ENCODE assay signal across 24 mouse cellular contexts in genomic region chr1:158666001-158666400, GRCm38 (mm10).
DNase-seq lines count a peak whose midpoint lies in the region; ATAC-seq and TF ChIP-seq lines count a peak whose summit lies in the region.
"Had no signal": no experiment of that assay in that cellular context is flagged by ENCODE, and none has a peak within 500 bp of the region (broad histone marks: within the 10 kb centered on the region; RNA-seq: fewer than 3 reads in every experiment).

No protein-coding gene starts in this region.

- H3K36me3 ChIP-seq in limb, embryonic 14.5 days (ENCODE audit: control insufficient read depth, insufficient read depth, low read length): no peaks in the 10 kb centered on the region
- no peaks in the 10 kb centered on the region for H3K36me3 ChIP-seq in limb, embryonic 10.5 days
- H3K36me3 ChIP-seq: embryonic facial prominence, embryonic 15.5 days had no signal

- no peaks in the 10 kb centered on the region for H3K27me3 ChIP-seq in limb, embryonic 14.5 days (ENCODE audit: control insufficient read depth, insufficient read depth, low read length)
- H3K27me3 ChIP-seq in limb, embryonic 10.5 days (ENCODE audit: low read depth, poor library complexity, severe bottlenecking): no peaks in the 10 kb centered on the region
- H3K27me3 ChIP-seq: embryonic facial prominence, embryonic 15.5 days; forebrain, embryonic 13.5 days; hindbrain, embryonic 12.5 days; hindbrain, embryonic 15.5 days had no signal

- H3K9me3 ChIP-seq in limb, embryonic 14.5 days (ENCODE audit: control insufficient read depth, low read length): no peaks in the 10 kb centered on the region
- no peaks in the 10 kb centered on the region for H3K9me3 ChIP-seq in limb, embryonic 10.5 days (replicated peaks)
- H3K9me3 ChIP-seq: embryonic facial prominence, embryonic 15.5 days; forebrain, embryonic 10.5 days; forebrain, embryonic 13.5 days; hindbrain, embryonic 12.5 days; hindbrain, embryonic 15.5 days had no signal

- WGBS in limb, embryonic 14.5 days: 43% methylated on average over 3 of the region's 3 CpGs
- WGBS in limb, embryonic 10.5 days: 73% methylated on average over 3 of the region's 3 CpGs

- TF ChIP-seq POLR2A in limb, embryonic 14.5 days (IDR thresholded peaks at IDR 0.05; ENCODE audit: borderline replicate concordance, extremely low read depth, insufficient read depth, insufficient read length): no peak

- no peak overlapping the region for H3K4me2 ChIP-seq in limb, embryonic 14.5 days (replicated peaks; ENCODE audit: low read depth, low read length, severe bottlenecking)
- H3K4me2 ChIP-seq: embryonic facial prominence, embryonic 15.5 days; forebrain, embryonic 13.5 days; heart, embryonic 11.5 days; hindbrain, embryonic 12.5 days; hindbrain, embryonic 15.5 days had no signal

- peak; percentile 68 for DNase-seq in limb, embryonic 14.5 days (ENCODE audit: low spot score)
- DNase-seq in limb, embryonic 10.5 days (ENCODE audit: low spot score): no peak
- DNase-seq in adipocyte (ENCODE audit: low spot score): peak; percentile 24
- peak; percentile 40 for DNase-seq in fibroblast of lung, adult 2 months (ENCODE audit: low read depth)
- DNase-seq: adrenal gland, adult 2 months; adrenal gland, postnatal 14 days; cerebellum, adult 11-12 months; cerebellum, adult 8-10 months; cerebellum, postnatal 10 days; cerebellum, postnatal 36 days; gastrocnemius, postnatal 14 days; kidney, adult 2 months had no signal

- H3K4me1 ChIP-seq in limb, embryonic 14.5 days (ENCODE audit: control insufficient read depth, insufficient read depth, low read length): no peaks in the 10 kb centered on the region
- peaks cover 12% of the 10 kb centered on the region; the same call in 1 of the 2 replicates for H3K4me1 ChIP-seq in limb, embryonic 10.5 days
- H3K4me1 ChIP-seq: embryonic facial prominence, embryonic 15.5 days; forebrain, embryonic 10.5 days; forebrain, embryonic 13.5 days; hindbrain, embryonic 12.5 days; hindbrain, embryonic 15.5 days had no signal

- no peak overlapping the region for H3K9ac ChIP-seq in limb, embryonic 14.5 days (ENCODE audit: low read depth, low read length, severe bottlenecking)
- H3K9ac ChIP-seq: embryonic facial prominence, embryonic 15.5 days; forebrain, embryonic 13.5 days; hindbrain, embryonic 12.5 days; hindbrain, embryonic 15.5 days had no signal

- H3K27ac ChIP-seq in limb, embryonic 14.5 days (replicated peaks; ENCODE audit: low read depth, low read length): no peak overlapping the region
- no peak overlapping the region for H3K27ac ChIP-seq in limb, embryonic 10.5 days
- H3K27ac ChIP-seq: embryonic facial prominence, embryonic 15.5 days; forebrain, embryonic 10.5 days; forebrain, embryonic 13.5 days; hindbrain, embryonic 12.5 days; hindbrain, embryonic 15.5 days had no signal

- no peak for ATAC-seq in limb, embryonic 14.5 days (ENCODE audit: low FRiP score, low read depth)
- no peak for ATAC-seq in cerebellum, adult (ENCODE audit: insufficient number of reproducible peaks, low FRiP score, low TSS enrichment)
- no peak for ATAC-seq in frontal cortex, adult (ENCODE audit: low TSS enrichment)
- ATAC-seq: forebrain, embryonic 13.5 days; forebrain, embryonic 16.5 days; intestine, postnatal 0 days; Patski had no signal

- H3K4me3 ChIP-seq in limb, embryonic 14.5 days (replicated peaks; ENCODE audit: low read length): no peak overlapping the region
- no peak overlapping the region for H3K4me3 ChIP-seq in limb, embryonic 10.5 days
- H3K4me3 ChIP-seq: embryonic facial prominence, embryonic 15.5 days; erythroblast, embryonic 14.5 days; forebrain, embryonic 10.5 days; forebrain, embryonic 13.5 days; hindbrain, embryonic 12.5 days; hindbrain, embryonic 15.5 days had no signal
